Comparison of ENCODE assay signal across 8 mouse cellular contexts in genomic region chr5:112853179-112853578, GRCm38 (mm10). TPM values are rescaled to one million over a fixed set of nuclear protein-coding genes. Genes with fewer than 3 reads are reported as not detected.
DNase-seq lines count a peak whose midpoint lies in the region; ATAC-seq lines count a peak whose summit lies in the region.

No protein-coding gene starts in this region.

- H3K36me3 ChIP-seq in embryonic facial prominence, embryonic 15.5 days: no peaks in the 10 kb centered on the region
- H3K36me3 ChIP-seq in heart, embryonic 14.5 days (ENCODE audit: control insufficient read depth, insufficient read depth, low read length): peaks cover 49% of the 10 kb centered on the region

- peak; percentile 90 for ATAC-seq in embryonic facial prominence, embryonic 15.5 days (ENCODE audit: insufficient number of reproducible peaks, low FRiP score, low TSS enrichment, low read depth)
- peak; percentile 57; the same call in 1 of the 2 replicates for ATAC-seq in heart, embryonic 14.5 days (ENCODE audit: insufficient number of reproducible peaks, insufficient read depth, low FRiP score, low read depth)

- 0 out of 2 replicates have a peak overlapping the region, but pooled peaks have one; percentile 4 for H3K4me2 ChIP-seq in embryonic facial prominence, embryonic 15.5 days (replicated peaks)
- H3K4me2 ChIP-seq in heart, embryonic 14.5 days (ENCODE audit: low read length): no peak overlapping the region

- H3K27me3 ChIP-seq in embryonic facial prominence, embryonic 15.5 days: peaks cover 16% of the 10 kb centered on the region
- H3K27me3 ChIP-seq in heart, embryonic 14.5 days (ENCODE audit: control insufficient read depth, insufficient read depth, low read length): no peaks in the 10 kb centered on the region

- 16% methylated on average over 8 of the region's 8 CpGs for WGBS in embryonic facial prominence, embryonic 15.5 days
- whole genome bisulfite sequencing in heart, embryonic 14.5 days: 29% methylated on average over 8 of the region's 8 CpGs

- H3K4me1 ChIP-seq in embryonic facial prominence, embryonic 15.5 days: peaks cover 37% of the 10 kb centered on the region
- peaks cover 21 to 41% of the 10 kb centered on the region in 2 experiments for H3K4me1 ChIP-seq in heart, embryonic 14.5 days (ENCODE audit: control insufficient read depth in 2 of 2, insufficient read depth in 2 of 2, low read length in 2 of 2)

- peak overlapping the region; percentile 75 for H3K27ac ChIP-seq in embryonic facial prominence, embryonic 15.5 days (replicated peaks)
- 0 out of 4 replicates have a peak overlapping the region, but pooled peaks of 1 of the 2 experiments have one; percentile 28 for H3K27ac ChIP-seq in heart, embryonic 14.5 days (replicated peaks in 1 of 2; ENCODE audit: control insufficient read depth in 1 of 2, insufficient read depth in 1 of 2, low read depth in 2 of 2, low read length in 2 of 2)

- H3K9ac ChIP-seq in embryonic facial prominence, embryonic 15.5 days: no peak overlapping the region
- no peak overlapping the region for H3K9ac ChIP-seq in heart, embryonic 14.5 days (ENCODE audit: low read length)

- H3K4me3 ChIP-seq in embryonic facial prominence, embryonic 15.5 days (replicated peaks): no peak overlapping the region
- H3K4me3 ChIP-seq in heart, embryonic 14.5 days (ENCODE audit: control insufficient read depth in 1 of 2, insufficient read depth in 1 of 2, low read depth in 1 of 2, low read length in 2 of 2): no peak overlapping the region

- no peaks in the 10 kb centered on the region for H3K9me3 ChIP-seq in embryonic facial prominence, embryonic 15.5 days (replicated peaks)
- no peaks in the 10 kb centered on the region for H3K9me3 ChIP-seq in heart, embryonic 14.5 days (ENCODE audit: control insufficient read depth, low read length)

- DNase-seq in brain, embryonic 18.5 days (ENCODE audit: low read depth, low spot score): peak; percentile 36
- DNase-seq in layer of hippocampus, adult 18-20 months (ENCODE audit: low spot score in 2 of 2): peak; percentile 55 to 60
- peak; percentile 72 for DNase-seq in lung, postnatal 14 days
- peak; percentile 87 to 91 for DNase-seq in right cerebral cortex, postnatal 10 days (ENCODE audit: low spot score in 2 of 2)
- no peak for DNase-seq in B cell, adult 2 months
- no peak for DNase-seq in cerebellum, adult 9-11 months

RNA-seq across cellular contexts. Expression of gene Myo18b, which starts 43.0 kb away (rescaled TPM):
- 2.6 and 4.4 TPM in 2 replicates for polyA plus RNA-seq in embryonic facial prominence, embryonic 15.5 days (2015; fragmentation: Nextera tagmentation; extraction: Ambion mirVana)
- 31.9 and 33.6 TPM in 2 replicates for polyA plus RNA-seq in heart, embryonic 14.5 days (2014; fragmentation: Nextera tagmentation; extraction: Ambion mirVana)
- 1 to 10 TPM; 1.1 to 1.3 TPM for total RNA-seq in layer of hippocampus, adult 18-20 months (2021)

Comparison
In these comparisons a context has a peak if more than half of its experiments do, and no peak if none do; other contexts are left out.
1. DNase-seq: peak in brain, embryonic 18.5 days (single experiment), layer of hippocampus, adult 18-20 months (2 of 2), lung, postnatal 14 days (single experiment) and right cerebral cortex, postnatal 10 days (2 of 2); none in B cell, adult 2 months (0 of 2) and cerebellum, adult 9-11 months (single experiment).